Mouse (Mus musculus) WW6 (cell line): ENCODE measurements around the gene Aadac.

ENCODE experiments used
- DNase-seq: peaks from one replicate; pipeline ENCODE4 v3.0.0-alpha.2; 2013; ENCODE audit warnings: low read depth, low spot score

The Aadac gene

GRCm38 (mm10) chr3:60025417-60025816, at the start of gene Aadac:
Gene Aadac, plus strand, starts transcription at chr3:60025717.
- DNase-seq = no peak

- DNase-seq = no peak
Measured at GRCm38 (mm10) chr3:60003622-60004021, 21.9 kb upstream of the Aadac start.

- no peak for DNase-seq
Measured at GRCm38 (mm10) chr3:60006443-60006842, 19.1 kb upstream of the Aadac start, which contains the start of gene Aadacl2. Gene Aadacl2, plus strand, starts transcription at chr3:60006743.

- no peak for DNase-seq
Measured at GRCm38 (mm10) chr3:60031511-60031910, 6.0 kb downstream of the Aadac start.

- DNase-seq = no peak
Measured at GRCm38 (mm10) chr3:60046221-60046913, 20.9 kb downstream of the Aadac start.

- no peak for DNase-seq
Measured at GRCm38 (mm10) chr3:60053231-60053927, 27.9 kb downstream of the Aadac start.

- DNase-seq = no peak
Measured at GRCm38 (mm10) chr3:60053931-60054330, 28.4 kb downstream of the Aadac start.

GRCm38 (mm10) chr3:60056451-60056850, 30.9 kb downstream of the Aadac start:
- no peak for DNase-seq

GRCm38 (mm10) chr3:60057070-60057808, 31.7 kb downstream of the Aadac start:
- no peak for DNase-seq

- no peak for DNase-seq
Measured at GRCm38 (mm10) chr3:60057809-60058082, 32.2 kb downstream of the Aadac start.

- no peak for DNase-seq
Measured at GRCm38 (mm10) chr3:60078883-60079415, 53.4 kb downstream of the Aadac start.

GRCm38 (mm10) chr3:60080572-60080971, 55.1 kb downstream of the Aadac start:
- no peak for DNase-seq

GRCm38 (mm10) chr3:60081648-60082047, 56.1 kb downstream of the Aadac start, which contains the start of gene Sucnr1:
Gene Sucnr1, plus strand, starts transcription at chr3:60081869.
- no peak for DNase-seq

- DNase-seq = no peak
Measured at GRCm38 (mm10) chr3:60082746-60083145, 57.2 kb downstream of the Aadac start.

GRCm38 (mm10) chr3:60085729-60086128, 60.2 kb downstream of the Aadac start:
- DNase-seq = no peak
